Mouse (Mus musculus) hindbrain, embryonic 12.5 days (tissue): ENCODE results near the gene Comp. TPM values are rescaled to one million over a fixed set of nuclear protein-coding genes. Genes with fewer than 3 reads are reported as not detected.

Experiments
- ATAC-seq: fragments of 200-750 bp; cut with Nextera tagmentation; 2 replicates; pipeline ENCODE4 v1.8.0; 2017; ENCODE audit warnings: moderate TSS enrichment; ENCODE audit not compliant: low FRiP score
- H3K27ac ChIP-seq: fragments of 300-500 bp; sonication (generic); 2 replicates; pipeline ENCODE4 v1.5.1; 2016; ENCODE audit warnings: mild to moderate bottlenecking
- H3K27me3 ChIP-seq: fragments of 300-500 bp; sonication (generic); 2 replicates; pipeline ENCODE4 v1.6.1; 2016; ENCODE audit warnings: mild to moderate bottlenecking
- H3K36me3 ChIP-seq: fragments of 300-500 bp; sonication (generic); 2 replicates; pipeline ENCODE4 v1.6.1; 2016; ENCODE audit warnings: mild to moderate bottlenecking
- H3K4me1 ChIP-seq: fragments of 300-500 bp; sonication (generic); 2 replicates; pipeline ENCODE4 v1.6.1; 2016
- H3K4me2 ChIP-seq: fragments of 300-500 bp; sonication (generic); replicated peaks from 2 replicates; pipeline ENCODE4 v1.6.1; 2016; ENCODE audit warnings: mild to moderate bottlenecking
- H3K4me3 ChIP-seq: fragments of 300-500 bp; sonication (generic); 2 replicates; pipeline ENCODE4 v1.5.1; 2016; ENCODE audit warnings: mild to moderate bottlenecking
- H3K9ac ChIP-seq: fragments of 300-500 bp; sonication (generic); 2 replicates; pipeline ENCODE4 v1.6.1; 2016; ENCODE audit warnings: mild to moderate bottlenecking, moderate library complexity
- H3K9me3 ChIP-seq: fragments of 300-500 bp; sonication (generic); replicated peaks from 2 replicates; pipeline ENCODE4 v1.6.1; 2016; ENCODE audit warnings: mild to moderate bottlenecking
- WGBS: fragments of 180-500 bp; shearing (Covaris S2); methylation state at CpG from one replicate; pipeline ENCODE4 v1.1.7; 2016; 5-methylcytosine and 5-hydroxymethylcytosine counted together
- polyA plus RNA-seq: library from polyadenylated mRNA; unstranded; fragments of >200 nt; fragmentation: Nextera tagmentation; extraction: Ambion mirVana; gene quantifications from 2 replicates; pipeline ENCODE4 v1.2.1, GENCODE M21; 2016

Comp gene
- polyA plus RNA-seq, 1 experiment from 2014 or later: 1.2 TPM

DNA sequence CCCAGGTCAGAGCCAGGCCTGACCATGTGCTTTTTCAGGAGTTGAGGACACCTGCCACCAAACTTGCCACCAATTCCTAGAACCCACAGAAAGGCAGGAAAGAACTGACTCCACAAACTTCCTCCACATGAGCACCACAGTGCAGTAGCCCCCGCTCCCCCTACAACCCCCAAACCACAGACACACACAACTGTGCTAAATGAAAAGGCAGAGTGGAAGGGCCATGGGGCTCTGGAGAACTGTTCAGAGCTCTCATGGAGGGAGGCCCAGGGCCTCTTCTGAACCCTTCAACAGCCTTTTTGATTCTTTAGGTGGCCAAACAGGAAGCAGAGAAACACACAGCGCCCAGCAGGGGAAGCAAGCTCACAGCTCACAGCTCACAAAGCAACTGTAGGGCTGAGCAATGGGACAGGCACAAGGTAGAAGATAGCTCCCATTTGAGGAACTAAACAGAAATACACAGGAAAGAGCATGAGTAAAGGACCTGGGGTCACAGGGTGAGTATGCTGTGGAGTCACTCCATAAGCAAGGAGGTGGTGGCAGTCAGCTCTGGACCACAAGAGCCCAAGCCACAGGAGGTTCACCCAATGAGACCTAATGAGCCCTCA, 53.0 kb downstream of the Comp start:
- Histone ChIP-seq H3K27ac (no peak overlapping the region), H3K27me3 (no peaks in the 10 kb centered on the region), H3K9me3 (no peaks in the 10 kb centered on the region), H3K9ac (no peak overlapping the region), H3K4me3 (no peak overlapping the region), H3K36me3 (no peaks in the 10 kb centered on the region), H3K4me2 (no peak overlapping the region), H3K4me1 (no peaks in the 10 kb centered on the region)
- ATAC-seq: no peak
- WGBS: 97% methylated on average over 2 of the region's 2 CpGs

DNA sequence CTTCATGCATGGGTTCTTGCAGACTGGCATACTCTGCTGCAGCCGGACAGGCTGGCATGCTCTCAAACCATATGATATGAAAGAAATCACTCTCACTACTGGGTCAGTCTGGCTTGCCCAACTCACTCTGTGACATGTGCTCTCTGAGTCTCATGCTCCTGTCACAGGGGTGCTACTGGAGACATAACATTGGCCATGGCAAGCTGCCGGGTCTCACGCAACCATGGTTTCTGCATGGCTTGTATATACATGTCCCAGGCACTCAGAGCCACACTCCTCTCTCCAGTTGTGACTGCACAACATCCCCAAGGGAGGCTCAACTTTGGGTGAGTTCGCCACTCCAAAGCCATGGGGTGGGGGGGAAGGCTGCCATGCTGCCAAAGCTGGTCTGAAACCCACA, 57.9 kb downstream of the Comp start:
- H3K27ac ChIP-seq: no peak overlapping the region
- WGBS: 98% methylated on average over 4 of the region's 4 CpGs
- no peak overlapping the region for H3K4me3 ChIP-seq
- H3K4me2 ChIP-seq: no peak overlapping the region
- H3K9me3 ChIP-seq: no peaks in the 10 kb centered on the region
- no peaks in the 10 kb centered on the region for H3K36me3 ChIP-seq
- no peak overlapping the region for H3K9ac ChIP-seq
- no peaks in the 10 kb centered on the region for H3K27me3 ChIP-seq
- H3K4me1 ChIP-seq: no peaks in the 10 kb centered on the region
- ATAC-seq: no peak

Other genes starting within 250 kb of the Comp start
- 24.7 and 27.2 TPM in 2 replicates for gene Nr2c2ap, start 242.2 kb upstream of the Comp start, polyA plus RNA-seq
- 17.0 and 21.0 TPM in 2 replicates for gene Rfxank, start 234.4 kb upstream of the Comp start, polyA plus RNA-seq
- 38.2 and 42.1 TPM in 2 replicates for gene Borcs8, start 234.1 kb upstream of the Comp start, polyA plus RNA-seq
- gene Mef2b, start 233.8 kb upstream of the Comp start, polyA plus RNA-seq: 0.32 and 0.70 TPM in 2 replicates
- gene Tmem161a, start 201.2 kb upstream of the Comp start, polyA plus RNA-seq: 43.9 and 47.9 TPM in 2 replicates
- gene Slc25a42, start 161.3 kb upstream of the Comp start, polyA plus RNA-seq: 4.3 and 5.3 TPM in 2 replicates
- gene Sugp2, start 139.3 kb upstream of the Comp start, polyA plus RNA-seq: 72.0 and 75.8 TPM in 2 replicates
- gene Armc6, start 139.1 kb upstream of the Comp start, polyA plus RNA-seq: 48.4 and 49.2 TPM in 2 replicates
- 80.7 and 81.1 TPM in 2 replicates for gene Homer3, start 90.7 kb upstream of the Comp start, polyA plus RNA-seq
- 49.9 and 50.8 TPM in 2 replicates for gene Ddx49, start 71.1 kb upstream of the Comp start, polyA plus RNA-seq
- 216 and 260 TPM in 2 replicates for gene Cope, start 71.0 kb upstream of the Comp start, polyA plus RNA-seq
- gene Cers1, start 57.8 kb upstream of the Comp start, polyA plus RNA-seq: 16.3 and 17.8 TPM in 2 replicates
- 2.2 and 4.4 TPM in 2 replicates for gene Gdf1, start 43.7 kb upstream of the Comp start, polyA plus RNA-seq
- gene Upf1, start 20.3 kb upstream of the Comp start, polyA plus RNA-seq: 34.2 and 34.3 TPM in 2 replicates
- gene Crtc1, start 66.0 kb downstream of the Comp start, polyA plus RNA-seq: 24.6 and 27.1 TPM in 2 replicates
- 22.2 and 23.9 TPM in 2 replicates for gene Klhl26, start 103.4 kb downstream of the Comp start, polyA plus RNA-seq
- 27.0 and 29.2 TPM in 2 replicates for gene Tmem59l, start 113.8 kb downstream of the Comp start, polyA plus RNA-seq
- 3.3 and 4.2 TPM in 2 replicates for gene Crlf1, start 119.6 kb downstream of the Comp start, polyA plus RNA-seq
- gene Rex1bd, start 133.2 kb downstream of the Comp start, polyA plus RNA-seq: 118 TPM in 2 replicates
- 633 and 755 TPM in 2 replicates for gene Uba52, start 137.2 kb downstream of the Comp start, polyA plus RNA-seq
- gene Fkbp8, start 154.2 kb downstream of the Comp start, polyA plus RNA-seq: 313 and 334 TPM in 2 replicates
- 47.1 and 48.5 TPM in 2 replicates for gene Kxd1, start 154.4 kb downstream of the Comp start, polyA plus RNA-seq
- 19.0 and 19.4 TPM in 2 replicates for gene Ell, start 165.9 kb downstream of the Comp start, polyA plus RNA-seq
- 128 and 138 TPM in 2 replicates for gene Isyna1, start 220.8 kb downstream of the Comp start, polyA plus RNA-seq
- gene Ssbp4, start 235.3 kb downstream of the Comp start, polyA plus RNA-seq: 141 and 143 TPM in 2 replicates
- 0.79 and 1.1 TPM in 2 replicates for gene Lrrc25, start 242.6 kb downstream of the Comp start, polyA plus RNA-seq